Mouse (Mus musculus) lung, postnatal 10 days (tissue): ENCODE results near the gene Cyfip2.
"Not testable (repeated sequence)": the region's sequence is repeated elsewhere in the genome, so short reads cannot be mapped to it uniquely, and the experiment has no call there.

Source experiments
- DNase-seq: peaks from one replicate; pipeline ENCODE4 v3.0.0; 2021

The Cyfip2 gene

DNA sequence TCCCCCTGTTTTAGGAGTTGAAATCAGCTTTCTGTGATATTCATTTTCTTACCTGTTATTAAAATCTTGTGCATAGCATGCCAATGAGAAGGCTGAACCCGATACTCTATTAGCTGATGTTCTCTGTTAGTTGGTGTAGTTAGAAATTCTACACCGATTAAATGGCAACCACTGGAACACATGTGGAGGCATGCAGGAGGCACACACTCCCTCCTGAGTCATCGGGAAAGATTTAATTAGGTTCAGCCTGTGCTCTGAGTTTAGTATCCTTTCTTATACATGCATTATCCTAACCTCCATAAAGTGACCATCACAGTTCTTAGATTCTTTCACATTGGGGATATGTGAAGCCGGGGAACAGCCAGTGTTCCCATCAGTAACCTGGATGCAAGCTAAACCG is 87.3 kb downstream of the Cyfip2 start:
- no peak for DNase-seq

DNA sequence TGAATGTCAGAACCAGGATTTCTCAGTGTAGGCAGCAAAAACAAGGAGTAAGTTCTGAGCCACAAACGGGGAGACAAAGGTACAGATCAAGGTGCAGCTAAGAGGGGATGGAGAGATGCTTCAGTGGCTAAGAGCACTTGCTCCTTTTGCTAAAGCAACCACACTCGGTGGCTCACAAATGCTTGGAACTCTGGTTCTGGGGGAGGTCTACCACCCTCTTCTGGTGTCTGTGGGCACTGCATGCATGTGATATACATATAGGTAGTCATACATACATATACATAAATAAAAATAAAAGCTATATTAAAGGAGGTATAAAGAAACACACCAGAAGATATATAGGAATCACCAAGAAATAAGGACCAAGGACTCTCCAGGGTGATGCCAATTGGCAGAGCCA is 89.1 kb downstream of the Cyfip2 start:
- DNase-seq = no peak

DNA sequence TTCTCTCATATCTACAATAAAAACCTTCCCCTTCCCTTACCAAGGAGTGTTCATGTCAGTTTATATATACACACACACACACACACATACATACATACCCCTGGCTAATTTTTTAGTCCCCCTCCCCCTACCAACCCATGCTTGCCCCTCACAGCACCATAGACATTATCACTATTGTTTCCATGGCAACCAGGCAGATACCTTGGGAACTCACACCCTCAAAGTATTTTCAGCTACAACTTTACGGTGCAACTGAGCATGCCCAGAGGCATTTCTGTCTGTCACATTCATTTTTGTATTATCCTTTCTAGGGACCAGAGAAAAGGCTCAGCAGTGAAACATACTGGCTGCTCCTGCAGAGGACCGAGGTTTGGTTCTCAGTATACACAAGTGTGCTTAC is 92.4 kb downstream of the Cyfip2 start:
- no peak for DNase-seq

DNA sequence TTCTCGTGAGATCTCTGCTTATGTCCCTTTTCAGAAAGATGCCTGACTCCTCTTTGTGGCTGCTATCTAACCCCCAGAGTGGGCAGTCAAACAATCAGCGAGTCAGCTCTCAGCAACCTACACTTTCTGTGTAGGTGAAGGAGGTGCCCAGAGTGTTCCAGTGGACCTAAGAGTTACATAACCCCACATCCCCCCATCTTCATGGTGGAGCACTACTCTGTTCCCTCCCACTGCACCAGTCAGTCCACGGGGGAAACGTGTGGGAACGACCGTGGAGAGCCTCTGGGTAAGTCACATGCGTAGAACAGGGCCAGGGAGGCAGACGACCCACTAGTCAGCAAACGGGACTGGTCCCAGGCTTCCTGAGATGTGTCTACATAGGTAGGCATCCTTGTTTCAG is 93.3 kb downstream of the Cyfip2 start:
- no peak for DNase-seq

DNA sequence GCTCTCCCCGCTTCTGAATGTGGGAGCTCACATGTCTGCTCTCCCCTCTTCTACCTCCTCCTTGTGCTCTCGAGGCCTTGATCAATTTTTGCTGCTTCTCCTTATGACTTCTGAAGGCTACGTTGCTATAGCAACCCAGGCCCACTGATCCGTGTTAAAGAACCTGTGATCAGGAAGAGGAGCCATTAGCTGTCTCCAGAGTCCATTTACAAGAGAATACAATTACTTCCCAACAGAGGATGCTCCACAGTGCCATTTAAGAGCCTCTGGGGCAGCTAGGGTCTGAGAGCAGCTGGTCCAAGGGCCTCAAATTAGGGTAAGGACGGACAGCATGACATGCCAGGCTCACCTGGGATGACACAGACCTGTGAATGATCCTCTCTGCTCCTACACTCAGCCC is 94.1 kb downstream of the Cyfip2 start:
- no peak for DNase-seq

DNA sequence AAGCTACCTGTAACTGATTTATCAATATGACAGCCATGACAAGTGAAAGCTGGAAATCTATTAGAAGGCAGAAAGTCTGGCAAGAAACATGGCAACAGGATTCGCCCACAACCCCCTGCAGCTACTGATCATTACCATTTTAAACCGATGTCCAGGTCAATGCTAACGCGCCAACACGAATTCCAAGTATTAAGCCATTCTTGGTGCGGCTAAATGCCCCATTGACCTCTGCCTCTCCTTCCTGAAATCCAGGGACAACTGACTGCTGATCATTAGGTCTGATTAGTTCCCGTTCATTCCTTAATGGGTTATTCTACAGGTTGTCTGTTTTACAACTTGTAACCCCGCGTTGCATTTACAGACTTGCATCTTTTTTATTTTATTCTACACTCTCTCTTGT is 95.0 kb downstream of the Cyfip2 start:
- no peak for DNase-seq

DNA sequence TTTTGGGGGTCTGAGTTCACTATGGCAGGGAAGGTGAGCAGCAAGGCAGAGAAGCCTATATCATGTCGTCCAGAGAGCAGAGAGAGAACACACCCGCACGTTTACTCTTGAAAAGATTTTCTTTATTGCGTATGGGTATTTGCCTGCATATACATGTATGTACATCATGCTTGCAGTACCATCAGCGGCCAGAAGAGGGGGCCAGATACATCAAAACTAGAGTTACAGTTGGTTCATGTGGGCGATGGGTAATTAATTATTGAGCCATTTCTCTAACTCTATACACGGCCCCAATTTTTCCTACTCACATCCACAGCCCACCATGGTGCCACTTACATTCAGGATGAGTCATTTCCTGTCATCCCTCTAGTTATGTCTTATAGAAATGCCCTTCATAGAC is 96.0 kb downstream of the Cyfip2 start:
- peak; percentile 41 for DNase-seq

DNA sequence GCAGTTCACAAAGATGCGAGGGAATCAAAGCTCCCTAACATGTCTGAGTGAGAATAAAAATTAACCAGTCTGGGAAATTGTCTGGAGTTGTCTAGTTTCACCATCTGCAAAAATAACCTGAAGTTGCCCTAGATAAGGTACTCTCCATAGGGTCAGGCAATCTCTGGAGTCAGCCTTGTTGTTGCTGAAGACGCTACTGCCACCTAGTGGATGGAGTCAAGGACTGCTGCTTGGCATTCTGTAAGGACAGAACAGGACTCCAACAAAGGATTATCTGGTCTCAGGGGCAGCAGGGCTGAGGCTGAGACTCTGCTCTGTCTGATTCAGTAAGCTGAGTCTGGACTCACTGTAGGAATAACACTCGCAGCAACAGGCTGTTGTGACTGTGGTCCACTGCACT is 97.3 kb downstream of the Cyfip2 start:
- DNase-seq = peak; percentile 82

DNA sequence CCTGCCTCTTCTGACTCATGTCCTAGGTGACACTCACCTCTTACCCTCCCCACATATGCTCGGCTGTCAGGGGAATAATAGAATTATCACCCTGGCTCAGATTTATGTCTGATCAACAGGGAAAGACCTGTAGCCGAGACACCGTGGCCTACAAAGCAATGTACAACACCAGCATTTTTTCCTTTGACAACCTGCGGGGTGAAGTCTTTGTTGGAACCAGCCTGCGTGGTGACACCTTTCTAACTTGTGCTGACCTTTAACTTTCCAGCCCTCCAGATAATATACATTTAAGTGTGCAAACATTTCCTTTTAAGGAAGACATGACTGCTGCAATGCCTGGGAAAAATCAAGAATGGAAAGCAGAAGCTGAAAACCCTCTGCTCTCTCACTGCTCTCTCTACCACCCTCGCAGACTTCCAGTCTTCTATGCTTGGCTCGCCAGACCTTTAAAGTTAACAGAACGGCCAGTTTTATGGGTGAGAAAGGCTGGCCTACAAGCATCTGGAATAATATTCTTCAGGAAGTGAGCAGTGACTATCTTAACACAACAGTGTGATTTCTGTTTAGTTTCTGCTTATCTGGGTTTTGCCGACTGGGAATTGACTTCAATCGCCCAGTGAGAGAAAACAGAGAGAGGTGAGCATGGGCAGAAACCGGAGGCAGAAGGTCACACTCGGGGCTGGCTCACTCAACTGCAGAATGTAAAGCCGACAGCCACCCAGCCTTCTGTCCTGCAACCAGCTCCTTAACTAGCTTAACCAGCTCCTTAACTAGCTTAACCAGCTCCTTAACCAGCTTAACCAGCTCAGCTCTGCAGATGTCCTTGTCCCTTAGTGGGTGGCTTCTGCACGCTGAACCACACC is 98.1 kb downstream of the Cyfip2 start:
- DNase-seq = no peak

DNA sequence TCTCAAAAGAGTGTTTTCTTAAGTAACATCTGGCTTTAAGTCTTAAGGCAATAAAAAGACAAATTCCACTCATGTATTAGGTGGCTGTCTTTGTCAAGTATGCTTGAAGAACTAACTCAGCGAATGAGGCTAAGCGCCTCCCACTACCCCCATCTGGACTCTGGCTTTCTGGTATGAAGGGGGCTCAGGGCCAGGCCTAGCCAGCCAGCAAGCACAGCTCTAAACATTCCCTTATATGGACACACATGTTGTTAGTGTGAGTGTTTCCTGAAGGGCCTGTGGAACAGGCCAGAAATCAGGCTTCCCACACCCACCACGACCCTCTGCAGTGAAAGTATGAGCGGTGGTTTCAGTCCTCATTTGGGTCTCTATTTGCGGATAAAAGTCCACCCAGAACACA is 98.8 kb downstream of the Cyfip2 start:
- peak; percentile 87 for DNase-seq

DNA sequence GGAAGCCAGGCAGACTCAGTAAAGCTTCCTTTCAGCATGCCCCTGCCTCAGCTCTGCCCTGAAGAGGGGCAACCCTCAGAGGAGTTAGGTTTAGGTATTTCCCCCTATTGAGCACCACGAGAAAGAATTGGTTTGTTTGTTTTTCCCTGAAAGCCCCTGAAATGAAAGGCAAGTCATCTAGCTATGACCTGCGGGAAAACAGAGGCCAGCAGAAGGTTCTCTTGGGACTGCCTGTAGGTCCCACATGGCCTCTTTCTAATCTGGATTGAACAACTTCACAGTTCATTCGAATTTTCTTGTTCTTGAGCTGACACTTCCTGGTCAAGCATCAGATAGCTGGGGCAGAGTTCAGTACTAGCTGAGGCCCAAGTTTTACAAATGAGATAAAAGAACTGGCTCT is 100.8 kb downstream of the Cyfip2 start:
- no peak for DNase-seq

DNA sequence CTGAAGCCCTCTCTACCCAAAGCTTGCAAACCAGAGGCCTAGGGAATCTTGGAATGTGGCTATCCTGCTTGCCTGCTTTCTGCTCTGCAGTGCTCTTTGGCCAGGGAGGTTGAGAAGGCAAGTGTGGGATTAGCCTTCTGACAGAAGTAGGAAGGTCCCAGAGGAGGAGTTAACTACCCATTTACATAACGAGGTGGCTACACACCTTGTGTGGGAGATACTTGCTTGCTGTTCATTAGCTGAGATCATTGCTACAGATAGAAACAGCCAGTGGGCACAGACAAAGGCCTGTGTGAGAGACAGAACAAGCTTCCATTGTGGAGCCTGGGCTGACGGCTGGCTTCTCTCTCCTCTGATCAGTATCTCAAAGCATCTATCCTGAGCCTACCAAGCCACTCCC is 102.8 kb downstream of the Cyfip2 start:
- no peak for DNase-seq

DNA sequence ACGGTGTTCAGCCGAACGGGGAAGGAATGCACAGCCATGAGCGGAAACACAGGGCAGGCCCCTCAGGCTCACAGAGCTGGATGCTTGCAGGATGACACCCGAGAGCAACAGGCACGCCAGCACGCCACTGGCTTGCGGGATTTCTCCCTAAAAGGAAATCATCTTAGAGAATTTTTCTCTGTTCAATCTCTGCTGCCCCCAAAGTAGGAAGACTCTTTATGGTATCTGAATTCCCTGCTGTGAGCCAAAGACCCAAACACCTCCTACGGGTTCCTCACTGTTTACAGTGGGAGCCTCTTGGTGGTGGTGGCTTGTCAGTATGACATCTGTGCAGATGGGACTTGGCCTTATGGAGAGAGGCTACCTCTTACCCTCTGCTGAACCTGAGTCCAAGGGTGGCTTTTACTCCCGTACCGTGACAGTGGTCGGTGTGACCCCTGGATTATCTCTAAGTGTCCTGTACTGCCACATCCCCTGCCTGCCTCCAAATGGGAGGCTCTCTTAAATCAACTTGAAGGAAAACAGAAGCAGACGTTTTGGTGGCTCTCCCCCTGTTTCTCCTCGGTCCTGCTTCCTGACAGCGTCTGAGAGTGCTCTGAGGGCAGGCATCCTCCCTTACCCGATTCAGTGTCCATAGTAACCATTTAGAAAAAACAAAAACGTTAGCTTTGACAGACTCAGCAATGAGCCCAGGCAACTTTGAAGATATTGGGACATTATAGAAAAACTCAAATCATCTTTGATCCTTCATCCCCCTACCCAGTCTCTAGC is 106.8 kb downstream of the Cyfip2 start:
- DNase-seq = peak; percentile 46

DNA sequence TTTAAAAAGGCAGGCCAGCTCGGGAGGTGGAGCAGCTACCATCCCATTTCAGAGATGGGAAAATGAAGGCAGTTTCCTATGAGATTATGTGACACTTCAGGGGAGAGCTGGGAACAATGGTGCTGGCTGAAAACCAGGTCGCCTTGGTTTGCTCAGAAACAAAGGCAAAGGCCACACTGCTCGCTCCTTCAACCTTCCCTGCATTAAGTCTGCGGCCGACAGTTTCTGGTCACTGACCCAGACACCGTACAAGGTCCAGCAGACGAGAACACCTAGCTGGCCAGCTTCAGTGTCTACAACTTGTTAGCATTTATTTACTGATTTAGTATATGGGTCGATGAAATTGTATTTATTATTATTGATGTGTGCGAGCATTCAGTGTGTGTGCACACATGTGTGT is 107.8 kb downstream of the Cyfip2 start:
- no peak for DNase-seq

DNA sequence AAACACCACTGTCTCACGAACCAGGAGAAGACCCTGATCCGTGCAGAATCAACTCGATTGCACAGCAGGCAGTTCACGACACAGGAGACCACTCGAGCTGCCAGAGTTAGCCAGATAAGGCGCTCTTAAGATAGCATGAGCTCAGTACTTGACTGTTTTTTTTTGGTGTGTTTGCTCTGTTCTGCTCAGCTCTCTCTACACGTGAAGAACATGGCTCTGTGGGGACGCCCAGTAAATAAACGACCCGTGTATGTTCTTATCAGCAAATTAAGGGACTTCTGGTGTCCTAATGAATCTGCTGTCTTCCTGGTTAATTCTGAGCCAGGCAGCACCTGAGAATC is 110.1 kb downstream of the Cyfip2 start:
- no peak for DNase-seq

DNA sequence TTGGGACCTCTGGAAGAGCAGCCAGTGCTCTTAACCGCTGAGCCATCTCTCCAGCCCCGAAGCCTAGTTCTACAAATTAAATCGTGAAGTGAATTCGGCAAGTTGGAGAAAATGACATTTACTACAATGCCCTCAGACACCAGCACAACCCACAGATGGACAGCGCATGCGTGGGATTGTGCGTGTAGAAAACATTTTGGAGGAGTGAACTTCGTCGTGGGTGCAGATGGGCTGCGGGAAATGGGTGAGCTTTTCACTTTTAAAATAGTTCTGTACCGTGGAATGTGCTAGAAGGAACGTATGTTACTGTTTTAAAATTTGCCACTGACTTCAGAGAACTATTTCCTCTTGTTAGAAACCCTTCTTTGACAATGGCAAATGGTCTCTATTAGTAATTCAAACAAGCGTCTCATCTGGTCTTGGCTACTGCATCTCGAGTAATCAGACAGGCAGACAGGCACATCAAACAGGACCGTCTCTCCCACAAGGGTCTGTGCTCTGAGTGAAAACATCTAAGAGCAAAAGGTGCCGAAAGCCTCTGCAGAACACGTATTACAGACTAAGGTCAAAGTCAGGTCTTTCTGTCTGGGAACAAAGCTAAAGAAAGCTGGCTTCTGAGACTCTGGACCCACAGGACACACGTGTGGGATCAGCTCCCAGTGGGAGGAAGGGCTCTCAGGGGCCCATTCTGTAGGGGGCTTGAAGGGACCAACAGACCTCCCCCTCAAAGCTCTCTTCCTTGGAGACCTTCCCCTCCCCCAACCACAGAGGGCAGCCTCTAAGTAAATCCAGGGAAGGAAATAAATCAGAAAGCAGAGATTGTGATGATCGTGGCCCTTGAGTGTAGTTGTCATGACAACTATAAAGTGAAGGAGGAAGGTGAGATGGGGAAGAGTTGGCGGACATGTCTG is 110.8 kb downstream of the Cyfip2 start:
- no peak for DNase-seq

DNA sequence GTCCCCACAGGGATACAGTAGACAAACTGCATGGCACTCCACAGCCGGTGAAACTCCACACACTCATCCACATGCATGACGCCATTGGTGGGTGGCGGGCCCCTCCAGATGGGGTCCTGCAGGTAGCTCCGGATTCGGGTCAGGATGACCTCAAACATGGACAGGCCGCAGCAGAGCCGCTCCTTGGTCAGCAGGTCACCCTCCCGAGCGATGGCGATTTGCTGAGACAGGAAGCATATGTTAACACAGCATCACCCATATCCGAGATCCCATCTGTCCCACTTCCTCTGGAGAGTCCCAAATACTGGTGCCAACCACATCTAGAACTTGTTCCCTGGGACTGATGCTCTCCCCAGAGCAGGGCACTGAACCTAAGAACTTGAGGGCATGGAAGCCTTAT is 112.0 kb downstream of the Cyfip2 start:
- no peak for DNase-seq

DNA sequence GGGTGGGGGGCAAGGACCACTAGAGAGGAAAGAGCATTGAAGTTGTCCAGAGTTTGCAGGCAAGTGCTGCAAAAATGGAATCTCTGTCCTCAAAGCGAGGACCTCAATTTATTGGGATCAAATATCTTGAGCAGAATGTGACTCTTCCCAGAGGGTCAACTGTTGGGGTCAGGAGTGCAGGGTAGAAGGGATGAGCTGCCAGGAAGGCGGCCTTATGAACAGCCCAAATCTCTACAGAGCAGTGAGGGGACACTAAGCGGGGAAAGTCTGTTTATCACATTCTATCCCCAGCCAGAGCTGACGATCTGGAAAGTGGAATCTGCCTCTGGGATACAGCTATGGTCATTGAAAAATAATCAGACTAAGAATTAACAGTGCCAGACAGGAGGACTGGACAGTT is 118.5 kb downstream of the Cyfip2 start:
- DNase-seq = peak; percentile 16

DNA sequence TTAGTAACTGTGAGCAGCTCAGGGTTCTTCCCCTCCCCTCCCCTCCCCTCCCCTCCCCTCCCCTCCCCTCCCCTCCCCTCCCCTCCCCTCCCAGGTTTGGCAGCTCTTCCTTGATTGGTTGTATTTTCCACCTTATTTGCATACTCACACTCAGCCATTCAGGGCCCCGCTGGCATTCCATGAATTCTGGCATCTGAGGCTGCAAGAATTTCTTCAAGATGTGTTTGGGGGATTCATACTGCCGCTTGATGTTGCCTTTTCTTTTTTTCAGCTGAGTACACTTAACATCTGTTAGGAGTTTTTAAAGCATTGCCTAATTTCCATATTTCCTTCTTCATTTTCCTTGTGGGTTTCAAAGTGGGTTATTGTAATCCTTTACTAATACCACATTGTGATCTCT is 124.4 kb downstream of the Cyfip2 start:
- no peak for DNase-seq

DNA sequence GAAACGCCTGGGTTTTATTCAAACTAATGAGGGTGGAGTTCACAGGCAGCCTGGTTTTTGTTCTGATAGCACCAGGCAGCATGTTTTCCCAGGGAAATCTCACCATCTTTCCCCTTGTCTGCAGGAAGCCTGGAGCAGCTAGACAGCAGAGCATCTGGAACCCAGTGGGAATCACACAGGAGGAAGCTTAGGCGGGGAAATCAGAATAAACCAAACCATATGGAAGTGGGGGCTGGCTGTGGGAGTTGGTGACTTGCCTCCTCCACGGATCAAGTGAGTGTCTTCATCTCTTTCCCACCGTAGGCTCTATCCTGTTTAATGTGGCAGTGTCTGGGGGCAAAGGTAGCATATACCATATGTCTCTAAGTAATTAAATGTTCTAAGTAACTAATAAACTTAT is 127.2 kb downstream of the Cyfip2 start:
- no peak for DNase-seq

DNA sequence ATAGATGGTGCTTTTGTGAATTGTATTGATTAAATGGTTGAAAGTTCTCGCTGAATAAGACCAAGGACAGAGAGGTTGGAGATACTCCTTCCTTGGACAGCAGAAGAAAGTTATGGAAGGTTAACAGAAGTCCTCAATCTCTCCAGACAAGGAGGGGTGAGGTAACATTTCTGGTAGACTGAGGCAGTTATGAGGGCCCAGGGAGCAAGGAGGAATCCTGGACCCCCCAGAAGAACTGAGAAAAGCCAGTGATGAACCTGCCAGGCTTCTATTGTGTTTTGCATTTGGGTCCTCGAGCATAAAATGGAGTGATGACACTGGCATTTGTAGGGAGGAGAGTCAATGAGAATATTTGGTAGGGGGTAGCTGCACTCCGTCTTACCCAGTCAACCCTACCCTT is 127.7 kb downstream of the Cyfip2 start:
- DNase-seq = no peak

DNA sequence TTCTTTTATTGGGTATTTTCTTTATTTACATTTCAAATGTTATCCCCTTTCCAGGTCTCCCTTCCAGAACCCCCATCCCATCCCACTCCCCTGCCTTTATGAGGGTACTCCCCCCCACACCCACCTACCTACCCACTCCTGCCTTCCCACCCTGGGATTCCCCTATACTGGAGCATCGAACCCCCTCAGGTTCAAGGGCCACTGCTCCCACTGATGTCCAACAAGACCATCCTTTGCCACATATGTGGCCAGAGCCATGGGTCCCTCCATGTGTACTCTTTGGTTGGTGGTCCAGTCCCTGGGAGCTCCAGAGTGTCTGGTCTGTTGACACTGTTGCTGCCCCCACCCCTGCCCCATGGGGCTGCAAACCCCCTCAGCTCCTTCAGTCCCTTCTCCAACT is 130.6 kb downstream of the Cyfip2 start:
- not testable (repeated sequence) for DNase-seq

DNA sequence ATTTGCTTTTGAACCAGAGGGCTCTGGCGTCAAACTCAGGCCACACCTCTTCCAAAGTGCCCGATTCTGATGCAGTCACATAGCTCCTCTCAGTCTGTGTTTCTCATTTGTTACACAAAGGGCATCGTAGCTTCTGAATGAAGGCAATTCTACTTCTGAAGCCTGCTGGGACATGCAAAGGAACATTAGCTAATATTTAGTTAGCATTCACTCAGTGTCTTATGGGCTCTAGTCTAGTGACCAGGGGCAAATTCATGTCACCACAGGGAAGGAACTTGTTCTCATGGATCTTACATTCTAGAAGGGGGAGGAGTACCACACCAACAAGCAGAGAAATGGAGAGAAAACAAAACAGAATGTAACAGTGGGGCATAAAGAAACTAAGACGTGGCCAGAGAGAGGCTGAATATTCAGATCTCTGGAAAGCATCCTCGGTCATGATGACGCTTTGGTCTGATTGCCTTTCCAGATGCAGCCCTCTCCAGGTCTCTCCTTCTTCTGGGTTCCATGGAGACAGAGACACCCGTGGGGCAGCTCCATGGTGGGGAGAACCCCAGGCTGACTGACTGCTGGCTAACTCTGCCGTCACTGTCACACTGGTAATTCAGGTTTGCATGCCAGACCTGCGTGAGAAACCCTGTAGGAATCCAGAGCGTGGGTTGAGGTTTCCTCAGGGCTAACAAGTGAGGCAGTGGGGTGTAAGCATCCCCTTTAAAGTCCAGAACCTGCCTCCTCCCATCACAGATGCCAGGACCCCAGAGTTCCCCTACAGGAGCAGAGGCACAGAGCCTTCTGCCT is 135.2 kb downstream of the Cyfip2 start:
- no peak for DNase-seq
